Mouse (Mus musculus): ENCODE measurements around the gene Sephs1. TPM values are rescaled to one million over a fixed set of nuclear protein-coding genes. Genes with fewer than 3 reads are reported as not detected.
A peak's percentile ranks its signal among the peaks of the same experiment; 100 is the strongest.

Sephs1 gene
- polyA plus RNA-seq, 1 experiment from 2014 or later, result 134 TPM

DNA sequence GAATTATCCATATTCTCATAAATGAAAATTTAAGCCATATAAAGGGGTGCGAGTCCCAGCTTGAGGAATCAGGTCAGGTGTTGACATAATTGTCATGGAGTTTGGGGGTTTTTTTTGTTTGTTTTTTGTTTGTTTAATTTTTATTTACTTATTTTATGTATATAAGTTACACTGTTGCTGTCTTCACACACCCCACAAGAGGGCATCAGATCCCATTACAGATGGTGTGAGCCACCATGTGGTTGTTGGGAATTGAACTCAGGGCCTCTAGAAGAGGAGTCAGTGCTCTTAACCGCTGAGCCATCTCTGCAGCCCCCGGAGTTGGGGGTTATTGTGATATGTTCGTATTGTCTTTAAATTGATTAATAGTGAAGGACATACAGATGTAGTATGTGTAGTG is 15.6 kb downstream of the Sephs1 start:
- H3K4me2 ChIP-seq, result no peak overlapping the region
- no peaks in the 10 kb centered on the region for H3K27me3 ChIP-seq (ENCODE audit: control insufficient read depth, insufficient read depth, low read length)
- DNase-seq (ENCODE audit: low spot score, missing footprints) (no peak), ATAC-seq (ENCODE audit: low FRiP score) (no peak)
- WGBS, result 90% methylated on average over 4 of the region's 4 CpGs
- H3K36me3 ChIP-seq (ENCODE audit: control insufficient read depth, insufficient read depth, low read length), result peaks cover 44% of the 10 kb centered on the region
- H3K4me1 ChIP-seq (ENCODE audit: control insufficient read depth, insufficient read depth, low read length), result no peaks in the 10 kb centered on the region
- H3K4me3 ChIP-seq (ENCODE audit: low read depth, low read length), result no peak overlapping the region
- H3K9me3 ChIP-seq (ENCODE audit: control insufficient read depth, low read length), result no peaks in the 10 kb centered on the region
- H3K9ac ChIP-seq (ENCODE audit: low read length), result no peak overlapping the region
- no peak overlapping the region for H3K27ac ChIP-seq (ENCODE audit: low read depth, low read length)

DNA sequence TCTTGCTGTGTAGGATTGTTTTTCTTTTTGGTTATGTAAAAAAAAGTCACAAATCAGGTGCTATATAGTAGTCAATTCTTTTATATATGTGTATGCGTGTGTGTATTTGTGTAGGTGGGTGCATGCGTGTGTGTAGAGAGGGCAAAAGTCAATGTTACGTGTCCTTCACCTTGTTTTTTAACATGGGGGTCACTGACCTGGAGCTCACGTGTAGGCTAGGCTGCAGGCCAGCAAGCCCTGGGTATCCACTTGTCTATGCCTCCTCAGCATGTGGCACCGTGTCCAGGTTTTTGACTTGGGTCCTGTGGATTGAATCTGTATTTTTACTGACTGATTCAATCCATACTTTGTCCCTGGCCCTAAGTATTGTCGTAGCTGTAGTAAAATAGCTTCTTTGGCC is 19.3 kb downstream of the Sephs1 start:
- Histone ChIP-seq H3K4me2 (no peak overlapping the region), H3K27ac (ENCODE audit: low read depth, low read length) (no peak overlapping the region), H3K36me3 (ENCODE audit: control insufficient read depth, insufficient read depth, low read length) (peaks cover 42% of the 10 kb centered on the region), H3K9me3 (ENCODE audit: control insufficient read depth, low read length) (no peaks in the 10 kb centered on the region), H3K4me1 (ENCODE audit: control insufficient read depth, insufficient read depth, low read length) (no peaks in the 10 kb centered on the region), H3K27me3 (ENCODE audit: control insufficient read depth, insufficient read depth, low read length) (no peaks in the 10 kb centered on the region), H3K9ac (ENCODE audit: low read length) (no peak overlapping the region), H3K4me3 (ENCODE audit: low read depth, low read length) (no peak overlapping the region)
- DNase-seq (ENCODE audit: low spot score, missing footprints), result no peak
- no peak for ATAC-seq (ENCODE audit: low FRiP score)
- 94% methylated on average over 6 of the region's 6 CpGs for WGBS

DNA sequence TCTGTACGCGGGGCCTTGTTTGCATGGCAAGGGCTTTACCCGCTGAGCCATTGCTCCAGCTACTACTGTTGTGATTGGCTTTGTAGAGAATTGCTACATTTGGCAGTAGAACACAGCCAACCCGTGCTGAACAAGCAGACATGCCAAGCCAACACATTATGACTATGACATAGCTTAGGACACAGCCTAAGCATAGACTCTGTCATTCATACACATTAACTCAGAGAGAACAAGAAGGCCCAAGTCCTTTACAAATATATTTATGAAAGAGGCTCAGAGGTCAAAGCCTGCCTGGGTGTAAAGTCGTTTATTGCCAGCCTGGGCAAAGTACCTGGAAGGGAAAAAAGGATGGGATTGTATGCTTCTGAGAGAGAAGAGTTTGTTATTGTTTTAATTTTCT is 21.0 kb downstream of the Sephs1 start:
- no peak overlapping the region for H3K4me3 ChIP-seq (ENCODE audit: low read depth, low read length)
- 92% methylated on average over 5 of the region's 5 CpGs for WGBS
- H3K27ac ChIP-seq (ENCODE audit: low read depth, low read length), result no peak overlapping the region
- no peak overlapping the region for H3K4me2 ChIP-seq
- H3K4me1 ChIP-seq (ENCODE audit: control insufficient read depth, insufficient read depth, low read length), result no peaks in the 10 kb centered on the region
- peaks cover 42% of the 10 kb centered on the region for H3K36me3 ChIP-seq (ENCODE audit: control insufficient read depth, insufficient read depth, low read length)
- H3K9me3 ChIP-seq (ENCODE audit: control insufficient read depth, low read length), result no peaks in the 10 kb centered on the region
- H3K27me3 ChIP-seq (ENCODE audit: control insufficient read depth, insufficient read depth, low read length), result no peaks in the 10 kb centered on the region
- ATAC-seq (ENCODE audit: low FRiP score), result no peak
- no peak for DNase-seq (ENCODE audit: low spot score, missing footprints)
- no peak overlapping the region for H3K9ac ChIP-seq (ENCODE audit: low read length)

DNA sequence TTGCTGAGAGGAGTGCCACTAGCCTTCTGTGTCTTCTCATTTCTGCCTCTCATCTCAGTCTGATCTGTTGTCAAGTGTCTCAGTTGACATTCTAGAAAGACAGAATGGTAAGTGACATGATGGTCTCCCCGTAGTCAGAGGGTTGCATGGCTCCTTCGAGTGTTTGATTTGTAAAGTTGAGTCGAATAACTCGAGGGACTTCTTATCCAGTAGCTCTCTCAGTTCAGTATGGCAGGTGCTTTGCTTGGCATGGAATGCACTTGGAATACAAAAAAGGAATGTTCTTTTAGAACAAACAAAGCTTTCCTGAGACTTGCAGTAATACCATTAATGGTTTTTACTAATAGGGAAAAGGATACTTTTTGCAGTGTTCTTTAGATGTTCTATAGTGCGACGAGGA is 25.8 kb downstream of the Sephs1 start:
- WGBS, result 97% methylated on average over 6 of the region's 6 CpGs
- H3K27ac ChIP-seq (ENCODE audit: low read depth, low read length), result no peak overlapping the region
- 0 out of 2 replicates have a peak, but pooled peaks cover 1% of the 10 kb centered on the region for H3K9me3 ChIP-seq (ENCODE audit: control insufficient read depth, low read length)
- no peak for DNase-seq (ENCODE audit: low spot score, missing footprints)
- no peaks in the 10 kb centered on the region for H3K4me1 ChIP-seq (ENCODE audit: control insufficient read depth, insufficient read depth, low read length)
- H3K27me3 ChIP-seq (ENCODE audit: control insufficient read depth, insufficient read depth, low read length), result no peaks in the 10 kb centered on the region
- peaks cover 14% of the 10 kb centered on the region; the same call in 1 of the 2 replicates for H3K36me3 ChIP-seq (ENCODE audit: control insufficient read depth, insufficient read depth, low read length)
- H3K4me3 ChIP-seq (ENCODE audit: low read depth, low read length), result no peak overlapping the region
- no peak overlapping the region for H3K9ac ChIP-seq (ENCODE audit: low read length)
- H3K4me2 ChIP-seq, result no peak overlapping the region
- no peak for ATAC-seq (ENCODE audit: low FRiP score)

DNA sequence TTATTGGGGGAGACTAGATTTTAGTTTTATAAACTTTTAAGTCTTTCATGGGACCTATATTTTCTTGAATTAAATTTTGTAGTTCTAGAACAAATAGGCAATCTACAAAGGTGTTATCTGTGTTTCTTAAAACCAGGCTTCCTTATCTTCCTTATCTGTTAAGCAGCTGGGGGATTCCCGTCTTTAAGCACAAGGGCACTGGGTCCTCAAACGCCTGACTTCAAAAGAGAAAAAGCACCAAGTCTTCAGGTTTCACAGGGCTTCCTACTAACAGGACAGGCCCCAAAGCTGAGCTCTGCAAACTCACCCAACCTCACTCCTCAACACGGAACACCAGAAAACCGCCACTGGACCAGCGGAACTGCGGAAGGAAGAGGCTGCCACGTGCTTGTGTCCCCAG is 26.6 kb downstream of the Sephs1 start:
- H3K36me3 ChIP-seq (ENCODE audit: control insufficient read depth, insufficient read depth, low read length), result peaks cover 13% of the 10 kb centered on the region; the same call in 1 of the 2 replicates
- H3K9me3 ChIP-seq (ENCODE audit: control insufficient read depth, low read length), result 0 out of 2 replicates have a peak, but pooled peaks cover 2% of the 10 kb centered on the region
- H3K4me2 ChIP-seq, result no peak overlapping the region
- 92% methylated on average over 7 of the region's 7 CpGs for WGBS
- no peak overlapping the region for H3K27ac ChIP-seq (ENCODE audit: low read depth, low read length)
- H3K4me3 ChIP-seq (ENCODE audit: low read depth, low read length), result no peak overlapping the region
- no peaks in the 10 kb centered on the region for H3K27me3 ChIP-seq (ENCODE audit: control insufficient read depth, insufficient read depth, low read length)
- no peak overlapping the region for H3K9ac ChIP-seq (ENCODE audit: low read length)
- ATAC-seq (ENCODE audit: low FRiP score) (no peak), DNase-seq (ENCODE audit: low spot score, missing footprints) (no peak)
- H3K4me1 ChIP-seq (ENCODE audit: control insufficient read depth, insufficient read depth, low read length), result no peaks in the 10 kb centered on the region

DNA sequence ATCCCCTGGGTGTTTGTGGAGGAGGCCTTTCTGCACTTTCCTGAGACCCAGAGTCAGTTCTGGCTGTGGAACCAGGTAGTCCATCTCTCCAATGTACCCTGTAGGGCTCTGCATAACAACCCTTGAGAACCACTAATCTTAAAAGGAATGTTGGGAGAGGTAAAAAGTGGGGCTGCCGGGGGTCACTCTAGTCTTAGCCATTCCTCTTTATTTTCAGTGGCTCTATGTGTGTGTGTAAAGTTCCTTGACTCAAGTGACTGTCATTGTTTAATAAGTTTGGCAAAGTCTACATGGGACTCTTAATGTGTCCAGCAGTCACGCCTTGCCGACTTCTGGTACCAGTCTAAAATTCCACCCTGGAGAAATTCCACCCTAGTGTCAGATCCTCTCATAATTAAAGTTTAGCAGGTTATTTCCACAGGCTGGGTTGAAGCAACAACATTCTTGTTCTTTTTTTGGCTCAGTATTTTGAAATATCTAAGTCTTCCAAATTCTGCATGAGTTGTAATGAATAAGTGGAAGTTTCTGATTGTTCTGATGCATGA is 27.5 kb downstream of the Sephs1 start:
- DNase-seq (ENCODE audit: low spot score, missing footprints) (peak; percentile 51), ATAC-seq (ENCODE audit: low FRiP score) (no peak)
- 91% methylated on average over 3 of the region's 3 CpGs for WGBS
- Histone ChIP-seq H3K4me3 (ENCODE audit: low read depth, low read length) (no peak overlapping the region), H3K27ac (ENCODE audit: low read depth, low read length) (no peak overlapping the region), H3K36me3 (ENCODE audit: control insufficient read depth, insufficient read depth, low read length) (peaks cover 13% of the 10 kb centered on the region; the same call in 1 of the 2 replicates), H3K9ac (ENCODE audit: low read length) (no peak overlapping the region), H3K4me1 (ENCODE audit: control insufficient read depth, insufficient read depth, low read length) (peaks cover under 1% of the 10 kb centered on the region; the same call in 1 of the 2 replicates), H3K4me2 (no peak overlapping the region), H3K27me3 (ENCODE audit: control insufficient read depth, insufficient read depth, low read length) (no peaks in the 10 kb centered on the region), H3K9me3 (ENCODE audit: control insufficient read depth, low read length) (0 out of 2 replicates have a peak, but pooled peaks cover 2% of the 10 kb centered on the region)

DNA sequence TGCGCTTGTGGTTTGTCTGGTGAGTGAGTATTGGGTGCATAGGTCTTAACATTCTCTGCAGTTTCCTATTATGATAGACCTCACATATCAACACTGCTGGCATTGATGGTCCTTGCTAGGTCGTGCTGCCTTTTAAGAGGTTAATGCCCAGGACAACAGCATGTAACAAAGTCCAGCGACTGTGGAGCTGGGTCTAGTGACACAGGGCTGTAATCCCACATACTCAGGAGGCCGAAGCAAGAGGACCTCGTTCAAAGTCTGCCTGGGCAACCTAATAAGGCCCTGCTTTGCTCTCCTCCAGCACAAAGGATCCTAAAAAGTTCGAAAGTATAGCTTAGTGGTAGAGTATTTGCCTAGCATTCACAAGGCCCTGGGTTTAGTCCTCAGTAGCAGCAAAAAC is 28.5 kb downstream of the Sephs1 start:
- Histone ChIP-seq H3K4me1 (ENCODE audit: control insufficient read depth, insufficient read depth, low read length) (peaks cover 2% of the 10 kb centered on the region; the same call in 1 of the 2 replicates), H3K36me3 (ENCODE audit: control insufficient read depth, insufficient read depth, low read length) (peaks cover 11% of the 10 kb centered on the region; the same call in 1 of the 2 replicates), H3K27ac (ENCODE audit: low read depth, low read length) (no peak overlapping the region), H3K9ac (ENCODE audit: low read length) (no peak overlapping the region), H3K27me3 (ENCODE audit: control insufficient read depth, insufficient read depth, low read length) (no peaks in the 10 kb centered on the region), H3K4me3 (ENCODE audit: low read depth, low read length) (no peak overlapping the region), H3K9me3 (ENCODE audit: control insufficient read depth, low read length) (0 out of 2 replicates have a peak, but pooled peaks cover 2% of the 10 kb centered on the region), H3K4me2 (no peak overlapping the region)
- WGBS, result 70% methylated on average over 6 of the region's 6 CpGs
- DNase-seq (ENCODE audit: low spot score, missing footprints) (peak; percentile 26), ATAC-seq (ENCODE audit: low FRiP score) (no peak)

DNA sequence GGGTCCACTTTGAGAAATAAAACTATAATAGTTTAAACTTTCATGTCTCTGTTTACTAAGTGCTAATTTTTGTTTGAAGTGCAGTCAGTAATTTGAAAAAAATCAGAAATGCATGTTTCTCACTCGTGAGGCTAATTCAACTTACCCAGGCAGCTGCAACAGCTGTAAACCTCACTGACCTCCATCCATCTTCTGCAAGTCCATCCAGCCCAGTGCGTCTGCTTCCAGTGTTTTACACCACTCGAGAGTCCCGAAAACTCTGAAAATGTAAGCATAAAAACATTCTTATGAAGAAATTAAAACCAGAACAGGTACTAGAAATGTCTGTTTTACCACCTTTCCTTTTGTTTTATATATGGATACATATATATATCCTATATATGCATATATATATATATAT is 29.2 kb downstream of the Sephs1 start:
- no peak for ATAC-seq (ENCODE audit: low FRiP score)
- WGBS, result 89% methylated on average over 4 of the region's 4 CpGs

DNA sequence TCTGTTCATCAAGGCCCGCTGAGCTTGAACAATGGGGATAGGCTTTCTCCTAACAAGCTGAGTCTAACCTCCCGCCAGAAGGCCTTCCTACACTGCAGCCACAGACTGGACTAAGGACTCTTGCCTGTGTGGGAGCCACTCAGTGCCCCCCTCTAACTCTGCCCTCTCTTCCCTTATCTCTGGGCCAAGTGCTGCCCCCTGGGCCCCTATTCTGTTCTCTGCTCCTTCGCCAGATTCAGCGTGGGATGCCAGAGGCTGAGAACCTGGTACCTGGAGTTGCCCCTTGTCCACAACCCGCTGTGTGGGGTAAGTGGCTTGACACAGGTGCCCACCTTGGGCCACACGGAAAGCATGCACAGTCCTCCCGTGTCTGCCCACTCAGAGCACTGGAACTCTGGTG is 32.6 kb downstream of the Sephs1 start:
- ATAC-seq (ENCODE audit: low FRiP score) (no peak), DNase-seq (ENCODE audit: low spot score, missing footprints) (peak; percentile 80)
- WGBS, result 69% methylated on average over 7 of the region's 7 CpGs
- H3K4me2 ChIP-seq, result no peak overlapping the region
- no peak overlapping the region for H3K27ac ChIP-seq (ENCODE audit: low read depth, low read length)
- no peak overlapping the region for H3K9ac ChIP-seq (ENCODE audit: low read length)
- H3K27me3 ChIP-seq (ENCODE audit: control insufficient read depth, insufficient read depth, low read length), result no peaks in the 10 kb centered on the region
- peaks cover 2% of the 10 kb centered on the region; the same call in 1 of the 2 replicates for H3K4me1 ChIP-seq (ENCODE audit: control insufficient read depth, insufficient read depth, low read length)
- no peak overlapping the region for H3K4me3 ChIP-seq (ENCODE audit: low read depth, low read length)
- 0 out of 2 replicates have a peak, but pooled peaks cover 2% of the 10 kb centered on the region for H3K9me3 ChIP-seq (ENCODE audit: control insufficient read depth, low read length)
- no peaks in the 10 kb centered on the region for H3K36me3 ChIP-seq (ENCODE audit: control insufficient read depth, insufficient read depth, low read length)

More for the DNA sequence above, 29.2 kb downstream of the Sephs1 start:
- Histone ChIP-seq H3K4me1 (ENCODE audit: control insufficient read depth, insufficient read depth, low read length) (peaks cover 2% of the 10 kb centered on the region; the same call in 1 of the 2 replicates), H3K9me3 (ENCODE audit: control insufficient read depth, low read length) (0 out of 2 replicates have a peak, but pooled peaks cover 2% of the 10 kb centered on the region), H3K27ac (ENCODE audit: low read depth, low read length) (no peak overlapping the region), H3K4me2 (no peak overlapping the region), H3K27me3 (ENCODE audit: control insufficient read depth, insufficient read depth, low read length) (no peaks in the 10 kb centered on the region), H3K36me3 (ENCODE audit: control insufficient read depth, insufficient read depth, low read length) (peaks cover 9% of the 10 kb centered on the region; the same call in 1 of the 2 replicates), H3K9ac (ENCODE audit: low read length) (no peak overlapping the region), H3K4me3 (ENCODE audit: low read depth, low read length) (no peak overlapping the region)
- peak; percentile 56 for DNase-seq (ENCODE audit: low spot score, missing footprints)

Measured in midbrain, embryonic 11.5 days (tissue).